Mouse (Mus musculus): ENCODE results near the gene C1qtnf1. TPM values are rescaled to one million over a fixed set of nuclear protein-coding genes. Genes with fewer than 3 reads are reported as not detected.
A peak's percentile ranks its signal among the peaks of the same experiment; 100 is the strongest.
"Not testable (repeated sequence)": the region's sequence is repeated elsewhere in the genome, so short reads cannot be mapped to it uniquely, and the experiment has no call there.

The C1qtnf1 gene
- 12.1 and 14.8 TPM in 2 replicates for polyA plus RNA-seq (2015; fragmentation: Nextera tagmentation; extraction: Ambion mirVana)

DNA sequence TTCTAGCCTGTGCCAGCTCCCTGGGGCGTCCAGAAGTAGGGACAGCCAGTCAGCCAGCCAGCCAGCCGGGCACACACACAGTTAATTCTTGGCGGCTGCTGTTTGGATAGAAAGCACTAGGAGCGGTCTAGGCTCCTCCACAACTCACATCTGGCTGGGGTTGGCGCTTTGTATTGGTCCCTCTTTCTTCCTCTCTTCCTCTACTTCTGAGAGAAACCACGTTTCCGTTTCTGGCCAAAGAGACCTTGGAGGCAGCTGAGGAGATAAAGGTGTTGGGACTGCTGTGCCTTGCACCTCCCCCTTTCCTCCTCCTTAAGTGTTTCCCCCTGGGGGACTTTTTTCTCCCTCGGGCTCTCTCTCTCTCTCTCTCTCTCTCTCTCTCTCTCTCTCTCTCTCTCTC lies at the start of gene C1qtnf1:
TSS of gene C1qtnf1 (plus strand) at position 218 of the 400 bp plus-strand sequence.
- Histone ChIP-seq H3K27ac (peak within 1 kb of the TSS; percentile 73), H3K27me3 (no peaks in the 10 kb centered on the region), H3K4me1 (peaks cover 78% of the 10 kb centered on the region), H3K9ac (peak within 1 kb of the TSS; percentile 42), H3K36me3 (no peaks in the 10 kb centered on the region), H3K4me3 (peak within 1 kb of the TSS; percentile 45), H3K9me3 (no peaks in the 10 kb centered on the region), H3K4me2 (peak within 1 kb of the TSS; percentile 66)
- 2% methylated on average over 8 of the region's 8 CpGs for WGBS
- no peak for ATAC-seq (ENCODE audit: insufficient number of reproducible peaks, low FRiP score, low TSS enrichment, low read depth)

DNA sequence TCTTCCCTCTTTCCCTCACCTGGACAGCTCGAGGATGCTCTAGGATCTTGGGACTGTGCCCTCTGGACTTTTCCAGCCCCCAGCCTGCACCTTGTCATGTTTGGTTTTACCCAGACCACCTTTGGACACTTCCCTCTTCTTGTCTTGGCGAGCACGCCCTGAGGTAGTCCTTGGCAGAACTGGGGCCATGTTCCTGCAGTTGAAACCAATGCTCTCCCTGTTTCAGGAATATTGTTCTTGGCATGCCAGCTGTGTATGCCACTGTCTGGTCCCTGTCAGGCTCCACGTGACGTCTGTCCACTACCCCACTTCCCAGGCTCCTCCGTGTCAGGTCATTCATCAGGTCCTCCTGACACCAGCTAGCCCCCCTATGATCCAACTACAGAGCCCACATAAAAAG lies 49.3 kb upstream of the C1qtnf1 start:
- 89% methylated on average over 6 of the region's 6 CpGs for WGBS
- Histone ChIP-seq H3K9me3 (no peaks in the 10 kb centered on the region), H3K27me3 (no peaks in the 10 kb centered on the region), H3K36me3 (no peaks in the 10 kb centered on the region), H3K4me1 (peaks cover 27% of the 10 kb centered on the region), H3K4me2 (no peak overlapping the region), H3K9ac (no peak overlapping the region), H3K27ac (no peak overlapping the region), H3K4me3 (no peak overlapping the region)
- no peak for ATAC-seq (ENCODE audit: insufficient number of reproducible peaks, low FRiP score, low TSS enrichment, low read depth)

DNA sequence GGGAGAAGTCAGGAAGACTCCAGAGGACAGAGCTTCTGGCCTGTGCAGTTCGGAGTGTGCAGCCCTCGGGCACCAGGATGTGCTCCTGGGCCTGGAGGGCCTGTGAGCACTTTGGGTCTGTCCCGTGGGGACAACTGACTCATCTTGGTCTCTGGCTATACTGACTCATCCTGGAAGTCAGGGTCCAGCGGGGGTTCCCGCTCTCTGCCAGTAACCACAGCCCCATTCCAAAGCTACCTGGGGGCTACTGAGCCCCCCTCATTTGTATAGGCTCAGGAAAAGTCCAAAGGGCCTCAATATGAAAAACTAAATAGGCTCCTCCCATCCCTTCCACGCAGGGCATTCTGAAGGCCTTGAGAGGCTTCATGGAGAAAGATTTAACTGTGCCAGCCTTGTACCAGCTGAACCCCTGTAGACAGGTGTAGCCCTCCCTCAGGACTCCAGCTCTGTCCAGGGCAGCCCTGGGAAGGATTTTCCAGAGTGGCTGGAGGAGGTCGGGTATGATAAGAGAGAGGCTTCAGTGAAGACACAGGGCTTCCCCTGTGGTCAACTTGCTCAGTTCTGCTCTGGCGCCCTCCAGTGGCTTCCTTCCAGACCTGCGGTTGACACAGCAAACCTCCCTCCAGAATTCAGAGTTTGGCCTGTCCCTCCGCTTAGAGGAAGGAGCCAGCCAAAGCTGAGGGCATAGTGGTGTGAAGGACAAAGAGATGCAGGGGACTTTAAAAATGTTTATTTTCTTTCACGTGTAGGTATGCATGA lies 48.6 kb upstream of the C1qtnf1 start:
- Histone ChIP-seq H3K27me3 (no peaks in the 10 kb centered on the region), H3K27ac (no peak overlapping the region), H3K9ac (no peak overlapping the region), H3K36me3 (no peaks in the 10 kb centered on the region), H3K9me3 (no peaks in the 10 kb centered on the region), H3K4me2 (no peak overlapping the region), H3K4me1 (peaks cover 21% of the 10 kb centered on the region), H3K4me3 (no peak overlapping the region)
- 42% methylated on average over 11 of the region's 11 CpGs for WGBS
- ATAC-seq (ENCODE audit: insufficient number of reproducible peaks, low FRiP score, low TSS enrichment, low read depth), result 0 out of 2 replicates have a peak, but pooled peaks have one; percentile 30

DNA sequence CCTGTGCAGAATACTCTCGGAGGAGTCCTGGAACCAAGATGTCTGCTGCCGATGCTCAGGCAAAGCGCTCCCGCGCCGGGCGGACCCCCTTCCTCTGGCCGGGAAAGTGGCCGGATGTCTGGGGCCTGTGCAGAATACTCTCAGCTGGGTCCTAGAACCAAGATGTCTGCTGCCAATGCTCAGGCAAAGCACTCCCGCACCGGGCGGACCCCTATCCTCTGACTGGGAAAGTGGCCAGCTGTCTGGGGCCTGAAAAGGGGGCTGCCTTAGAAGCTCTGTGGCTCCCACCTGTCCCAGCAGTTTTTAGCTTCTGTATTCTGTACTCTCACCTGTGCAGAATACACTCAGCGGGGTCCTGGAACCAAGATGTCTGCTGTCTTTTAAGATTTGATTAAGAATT lies 40.2 kb upstream of the C1qtnf1 start:
- not testable (repeated sequence) for H3K27me3 ChIP-seq; H3K9ac ChIP-seq; H3K36me3 ChIP-seq; H3K4me2 ChIP-seq; H3K9me3 ChIP-seq; ATAC-seq (ENCODE audit: insufficient number of reproducible peaks, low FRiP score, low TSS enrichment, low read depth); H3K27ac ChIP-seq; H3K4me3 ChIP-seq; H3K4me1 ChIP-seq
- 89% methylated on average over 13 of the region's 13 CpGs for WGBS

DNA sequence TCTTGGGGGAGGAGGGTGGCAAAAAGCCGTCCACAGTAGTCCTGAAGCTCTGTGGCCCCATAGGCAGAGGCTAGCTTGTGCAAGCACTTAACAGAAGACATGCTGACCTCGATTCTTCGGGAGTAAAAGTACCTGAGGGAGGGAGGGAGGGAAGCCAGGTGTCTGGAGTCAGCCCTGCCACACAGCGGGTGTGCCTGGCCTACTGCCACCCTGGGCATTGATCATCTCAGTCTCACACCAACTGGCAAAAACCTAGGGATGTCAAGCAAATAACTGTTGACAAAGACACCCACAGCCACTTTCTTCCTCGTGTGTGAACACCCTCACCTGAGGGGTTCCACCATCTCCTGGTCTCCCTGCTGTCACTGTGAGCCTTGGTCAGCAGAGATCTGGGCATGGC lies 34.0 kb upstream of the C1qtnf1 start:
- no peaks in the 10 kb centered on the region for H3K4me1 ChIP-seq
- no peak overlapping the region for H3K4me2 ChIP-seq
- 67% methylated on average over 5 of the region's 5 CpGs for WGBS
- no peaks in the 10 kb centered on the region; the same call in 1 of the 2 replicates for H3K9me3 ChIP-seq
- no peak for ATAC-seq (ENCODE audit: insufficient number of reproducible peaks, low FRiP score, low TSS enrichment, low read depth)
- H3K27ac ChIP-seq, result no peak overlapping the region
- H3K27me3 ChIP-seq, result no peaks in the 10 kb centered on the region
- H3K4me3 ChIP-seq, result no peak overlapping the region
- H3K36me3 ChIP-seq, result no peaks in the 10 kb centered on the region
- H3K9ac ChIP-seq, result no peak overlapping the region

DNA sequence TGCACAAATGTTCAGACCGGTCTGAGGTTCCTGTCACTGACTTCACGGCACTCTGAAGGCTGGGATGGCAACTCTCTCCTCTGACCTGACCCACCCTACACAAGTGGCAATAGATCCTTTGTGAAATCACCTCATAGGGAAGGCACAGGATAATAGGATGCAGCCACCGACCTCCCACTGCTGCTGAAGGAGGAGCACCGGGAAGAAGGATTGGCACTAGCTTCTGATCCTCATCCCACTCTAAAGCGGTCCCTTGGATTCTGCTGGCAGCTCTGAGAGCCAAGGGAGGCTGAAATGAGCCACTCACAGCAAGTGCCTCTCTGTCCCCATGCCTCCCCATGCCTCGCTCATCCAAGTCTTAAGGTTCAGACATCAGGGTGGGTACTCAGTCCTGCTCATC lies 33.5 kb upstream of the C1qtnf1 start:
- Histone ChIP-seq H3K9ac (no peak overlapping the region), H3K36me3 (no peaks in the 10 kb centered on the region), H3K9me3 (no peaks in the 10 kb centered on the region; the same call in 1 of the 2 replicates), H3K27ac (no peak overlapping the region), H3K4me3 (no peak overlapping the region), H3K4me1 (0 out of 2 replicates have a peak, but pooled peaks cover under 1% of the 10 kb centered on the region), H3K4me2 (no peak overlapping the region), H3K27me3 (no peaks in the 10 kb centered on the region)
- ATAC-seq (ENCODE audit: insufficient number of reproducible peaks, low FRiP score, low TSS enrichment, low read depth), result no peak
- WGBS, result 57% methylated on average over 6 of the region's 6 CpGs

GRCm38 (mm10) chr11:118397806-118398530 lies 30.0 kb upstream of the C1qtnf1 start:
- Histone ChIP-seq H3K4me3 (no peak overlapping the region), H3K27ac (no peak overlapping the region), H3K9me3 (no peaks in the 10 kb centered on the region; the same call in 1 of the 2 replicates), H3K27me3 (no peaks in the 10 kb centered on the region), H3K4me1 (peaks cover 28% of the 10 kb centered on the region), H3K36me3 (no peaks in the 10 kb centered on the region), H3K9ac (no peak overlapping the region), H3K4me2 (no peak overlapping the region)
- no peak for ATAC-seq (ENCODE audit: insufficient number of reproducible peaks, low FRiP score, low TSS enrichment, low read depth)
- WGBS, result 92% methylated on average over 26 of the region's 26 CpGs

GRCm38 (mm10) chr11:118399891-118400565 lies 28.0 kb upstream of the C1qtnf1 start:
- no peak for ATAC-seq (ENCODE audit: insufficient number of reproducible peaks, low FRiP score, low TSS enrichment, low read depth)
- H3K9ac ChIP-seq, result no peak overlapping the region
- no peaks in the 10 kb centered on the region for H3K27me3 ChIP-seq
- H3K27ac ChIP-seq, result peak overlapping the region; percentile 81
- H3K4me2 ChIP-seq, result 0 out of 2 replicates have a peak overlapping the region, but pooled peaks have one; percentile 6
- H3K36me3 ChIP-seq, result no peaks in the 10 kb centered on the region; the same call in 1 of the 2 replicates
- H3K9me3 ChIP-seq, result no peaks in the 10 kb centered on the region; the same call in 1 of the 2 replicates
- peaks cover 28% of the 10 kb centered on the region for H3K4me1 ChIP-seq
- WGBS, result 61% methylated on average over 5 of the region's 5 CpGs
- no peak overlapping the region for H3K4me3 ChIP-seq

GRCm38 (mm10) chr11:118400566-118400936 lies 27.5 kb upstream of the C1qtnf1 start:
- Histone ChIP-seq H3K4me2 (0 out of 2 replicates have a peak overlapping the region, but pooled peaks have one; percentile 6), H3K4me1 (peaks cover 28% of the 10 kb centered on the region), H3K4me3 (no peak overlapping the region), H3K9me3 (no peaks in the 10 kb centered on the region; the same call in 1 of the 2 replicates), H3K9ac (no peak overlapping the region), H3K27me3 (no peaks in the 10 kb centered on the region), H3K36me3 (peaks cover 3% of the 10 kb centered on the region), H3K27ac (peak overlapping the region; percentile 81)
- ATAC-seq (ENCODE audit: insufficient number of reproducible peaks, low FRiP score, low TSS enrichment, low read depth), result peak; percentile 25; the same call in 1 of the 2 replicates
- WGBS, result 17% methylated on average over 6 of the region's 6 CpGs

- Histone ChIP-seq H3K4me2 (no peak overlapping the region), H3K9ac (no peak overlapping the region)
- no peak for ATAC-seq (ENCODE audit: insufficient number of reproducible peaks, low FRiP score, low TSS enrichment, low read depth)
Observed at GRCm38 (mm10) chr11:118401195-118401594, 26.8 kb upstream of the C1qtnf1 start.

DNA sequence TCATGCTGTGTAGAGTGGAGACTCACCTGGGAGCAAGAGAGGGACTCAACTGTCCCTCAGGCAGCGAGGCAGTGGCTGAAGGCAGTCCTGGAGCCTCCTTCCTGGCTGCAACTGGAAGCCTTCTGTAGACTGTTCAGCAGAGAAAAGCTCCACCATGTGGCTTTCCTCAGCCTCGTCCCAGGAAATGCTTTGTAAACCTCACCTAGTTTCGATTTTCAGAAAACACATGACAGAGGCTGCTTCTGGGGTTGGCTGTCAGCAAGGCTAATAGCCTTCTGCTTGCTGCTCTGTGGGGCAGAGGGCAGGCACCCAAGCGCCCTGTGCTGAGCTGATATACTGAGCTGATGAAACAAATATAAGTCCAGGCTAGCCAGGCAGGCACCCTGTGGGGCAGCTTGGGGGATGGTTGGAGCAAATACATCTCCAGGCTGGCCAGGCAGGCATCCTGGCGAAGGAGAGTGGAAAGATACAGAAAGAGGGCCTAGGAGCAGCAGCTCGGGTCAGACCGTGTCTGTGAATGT lies 26.2 kb upstream of the C1qtnf1 start, which contains the start of gene Lgals3bp:
TSS of gene Lgals3bp (minus strand) at position 333 of the 521 bp plus-strand sequence.
- ATAC-seq (ENCODE audit: insufficient number of reproducible peaks, low FRiP score, low TSS enrichment, low read depth), result 0 out of 2 replicates have a peak, but pooled peaks have one; percentile 8
- Histone ChIP-seq H3K27me3 (no peaks in the 10 kb centered on the region), H3K9me3 (no peaks in the 10 kb centered on the region), H3K4me2 (no peak within 1 kb of the TSS), H3K4me3 (0 out of 2 replicates have a peak within 1 kb of the TSS, but pooled peaks have one; percentile 4), H3K36me3 (peaks cover 16% of the 10 kb centered on the region), H3K27ac (peak within 1 kb of the TSS; percentile 81), H3K9ac (no peak within 1 kb of the TSS), H3K4me1 (peaks cover 33% of the 10 kb centered on the region)
- WGBS, result 32% methylated on average over 7 of the region's 7 CpGs

More at GRCm38 (mm10) chr11:118401195-118401594, 26.8 kb upstream of the C1qtnf1 start:
- H3K9me3 ChIP-seq, result no peaks in the 10 kb centered on the region
- H3K4me1 ChIP-seq, result peaks cover 28% of the 10 kb centered on the region
- H3K36me3 ChIP-seq, result peaks cover 9% of the 10 kb centered on the region
- WGBS, result 64% methylated on average over 4 of the region's 4 CpGs
- peak overlapping the region; percentile 81 for H3K27ac ChIP-seq
- 0 out of 2 replicates have a peak overlapping the region, but pooled peaks have one; percentile 4 for H3K4me3 ChIP-seq
- no peaks in the 10 kb centered on the region for H3K27me3 ChIP-seq
